Mouse (Mus musculus): ENCODE data around the gene Evc. TPM values are rescaled to one million over a fixed set of nuclear protein-coding genes. Genes with fewer than 3 reads are reported as not detected.

Evc gene
- polyA plus RNA-seq, 1 experiment from 2014 or later, result 3.2 TPM

DNA sequence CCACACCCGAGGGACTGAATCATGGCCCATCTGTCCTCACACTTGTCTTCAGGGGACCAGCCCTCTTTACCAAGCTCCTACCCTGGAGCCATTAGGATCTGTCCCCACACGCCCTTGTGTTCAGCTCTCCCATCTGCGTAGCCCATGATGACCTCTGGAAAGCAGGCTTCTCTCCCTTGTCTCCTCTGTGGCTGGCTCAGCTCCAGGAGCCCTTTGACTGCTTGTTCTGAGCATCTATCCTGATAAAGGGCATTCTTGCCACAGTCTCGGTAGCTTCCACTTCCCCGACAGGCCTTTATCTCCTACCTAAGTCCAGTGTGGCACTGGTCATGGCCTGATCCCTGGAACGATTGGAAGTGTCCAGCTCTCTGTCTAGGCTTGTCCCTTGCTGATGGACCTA, 10.0 kb downstream of the Evc start:
- no peaks in the 10 kb centered on the region for H3K9me3 ChIP-seq (replicated peaks; ENCODE audit: control insufficient read depth, low read length)
- H3K4me1 ChIP-seq (ENCODE audit: control insufficient read depth, insufficient read depth, low read length), result no peaks in the 10 kb centered on the region
- no peak for ATAC-seq (replicated peaks; ENCODE audit: extremely low read depth, insufficient read depth, low FRiP score)
- no peak overlapping the region for H3K4me2 ChIP-seq (ENCODE audit: low read depth, low read length)
- peaks cover 6% of the 10 kb centered on the region for H3K36me3 ChIP-seq (ENCODE audit: control insufficient read depth, insufficient read depth)
- no peak overlapping the region for H3K27ac ChIP-seq (ENCODE audit: low read length)
- no peak overlapping the region for H3K9ac ChIP-seq (ENCODE audit: low read length)
- H3K4me3 ChIP-seq (ENCODE audit: low read length), result no peak overlapping the region
- H3K27me3 ChIP-seq (ENCODE audit: control insufficient read depth, insufficient read depth, low read length), result no peaks in the 10 kb centered on the region
- 58% methylated on average over 6 of the region's 6 CpGs for WGBS

DNA sequence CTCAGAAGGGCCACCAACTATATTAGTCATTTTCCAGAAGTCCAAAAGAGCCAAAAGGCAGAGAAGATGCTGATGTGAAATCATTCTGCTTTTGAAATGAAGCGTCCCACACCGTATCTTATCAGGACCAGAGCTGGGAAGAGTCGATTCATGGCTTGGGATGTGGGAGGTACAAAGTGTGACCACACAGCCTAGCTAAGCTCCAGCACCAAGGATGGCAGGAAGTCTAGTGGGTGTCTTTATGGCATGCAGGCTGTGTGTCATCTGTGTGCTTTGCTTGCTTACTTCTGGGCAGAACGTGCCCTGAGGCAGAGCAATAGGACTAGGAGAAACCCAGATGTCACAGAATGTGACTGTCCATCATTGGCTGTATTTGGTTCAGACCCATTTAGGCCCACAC, 15.9 kb downstream of the Evc start:
- WGBS, result 76% methylated on average over 4 of the region's 4 CpGs
- Histone ChIP-seq H3K4me3 (ENCODE audit: low read length) (no peak overlapping the region), H3K27ac (ENCODE audit: low read length) (no peak overlapping the region), H3K4me2 (ENCODE audit: low read depth, low read length) (no peak overlapping the region), H3K27me3 (ENCODE audit: control insufficient read depth, insufficient read depth, low read length) (no peaks in the 10 kb centered on the region), H3K4me1 (ENCODE audit: control insufficient read depth, insufficient read depth, low read length) (no peaks in the 10 kb centered on the region), H3K9ac (ENCODE audit: low read length) (no peak overlapping the region), H3K9me3 (replicated peaks; ENCODE audit: control insufficient read depth, low read length) (peaks cover under 1% of the 10 kb centered on the region; the same call in 1 of the 2 replicates), H3K36me3 (ENCODE audit: control insufficient read depth, insufficient read depth) (peaks cover 7% of the 10 kb centered on the region)
- ATAC-seq (replicated peaks; ENCODE audit: extremely low read depth, insufficient read depth, low FRiP score), result no peak

DNA sequence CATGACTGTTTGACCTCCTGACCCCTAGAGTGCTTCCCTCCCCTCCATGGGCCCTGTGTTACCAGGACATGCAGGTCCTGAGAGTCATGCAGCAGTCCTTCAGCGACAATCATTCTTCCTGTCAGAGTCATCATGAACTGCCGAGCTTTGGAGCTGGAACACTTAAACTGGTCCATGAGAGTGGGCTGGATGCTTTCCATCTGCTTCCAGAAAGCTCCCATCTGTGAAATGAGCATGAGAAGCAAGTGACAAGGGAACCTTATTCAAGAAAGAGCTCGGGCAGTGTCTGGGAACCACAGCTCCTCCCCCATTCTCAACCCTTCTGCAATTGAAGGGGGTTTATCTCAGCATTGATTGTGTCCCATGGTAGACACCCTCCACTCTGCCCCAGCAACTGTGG, 16.5 kb downstream of the Evc start:
- H3K27ac ChIP-seq (ENCODE audit: low read length), result no peak overlapping the region
- no peak for ATAC-seq (replicated peaks; ENCODE audit: extremely low read depth, insufficient read depth, low FRiP score)
- no peaks in the 10 kb centered on the region for H3K27me3 ChIP-seq (ENCODE audit: control insufficient read depth, insufficient read depth, low read length)
- H3K36me3 ChIP-seq (ENCODE audit: control insufficient read depth, insufficient read depth), result peaks cover 7% of the 10 kb centered on the region
- H3K4me3 ChIP-seq (ENCODE audit: low read length), result no peak overlapping the region
- no peak overlapping the region for H3K9ac ChIP-seq (ENCODE audit: low read length)
- H3K4me2 ChIP-seq (ENCODE audit: low read depth, low read length), result no peak overlapping the region
- H3K9me3 ChIP-seq (replicated peaks; ENCODE audit: control insufficient read depth, low read length), result peaks cover 6% of the 10 kb centered on the region
- H3K4me1 ChIP-seq (ENCODE audit: control insufficient read depth, insufficient read depth, low read length), result no peaks in the 10 kb centered on the region
- WGBS, result 67% methylated on average over 3 of the region's 3 CpGs

DNA sequence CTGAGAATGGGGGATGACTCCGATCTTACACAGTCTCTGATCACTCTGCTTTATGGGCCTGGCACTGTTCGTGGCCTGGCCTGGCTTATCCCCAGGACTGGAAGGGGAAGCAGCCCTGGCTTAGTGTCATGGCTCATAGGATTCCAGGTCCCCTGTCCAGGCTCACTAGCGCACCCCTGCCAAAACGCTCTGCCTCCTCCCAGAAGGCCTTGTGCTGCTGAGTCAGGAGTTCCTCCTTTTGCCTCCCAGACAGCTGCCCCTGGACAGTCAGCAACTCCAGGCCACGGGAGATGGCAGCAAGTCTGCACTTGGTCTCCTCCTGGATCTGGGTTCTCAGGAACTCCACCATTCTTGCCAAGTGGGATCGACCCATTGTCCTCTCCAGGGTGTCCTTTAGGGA, 18.0 kb downstream of the Evc start:
- Histone ChIP-seq H3K27ac (ENCODE audit: low read length) (no peak overlapping the region), H3K36me3 (ENCODE audit: control insufficient read depth, insufficient read depth) (peaks cover 10% of the 10 kb centered on the region), H3K9me3 (replicated peaks; ENCODE audit: control insufficient read depth, low read length) (peaks cover 12% of the 10 kb centered on the region), H3K4me1 (ENCODE audit: control insufficient read depth, insufficient read depth, low read length) (no peaks in the 10 kb centered on the region), H3K9ac (ENCODE audit: low read length) (no peak overlapping the region), H3K4me2 (ENCODE audit: low read depth, low read length) (no peak overlapping the region), H3K4me3 (ENCODE audit: low read length) (no peak overlapping the region), H3K27me3 (ENCODE audit: control insufficient read depth, insufficient read depth, low read length) (no peaks in the 10 kb centered on the region)
- WGBS, result 81% methylated on average over 6 of the region's 6 CpGs
- ATAC-seq (replicated peaks; ENCODE audit: extremely low read depth, insufficient read depth, low FRiP score), result no peak

DNA sequence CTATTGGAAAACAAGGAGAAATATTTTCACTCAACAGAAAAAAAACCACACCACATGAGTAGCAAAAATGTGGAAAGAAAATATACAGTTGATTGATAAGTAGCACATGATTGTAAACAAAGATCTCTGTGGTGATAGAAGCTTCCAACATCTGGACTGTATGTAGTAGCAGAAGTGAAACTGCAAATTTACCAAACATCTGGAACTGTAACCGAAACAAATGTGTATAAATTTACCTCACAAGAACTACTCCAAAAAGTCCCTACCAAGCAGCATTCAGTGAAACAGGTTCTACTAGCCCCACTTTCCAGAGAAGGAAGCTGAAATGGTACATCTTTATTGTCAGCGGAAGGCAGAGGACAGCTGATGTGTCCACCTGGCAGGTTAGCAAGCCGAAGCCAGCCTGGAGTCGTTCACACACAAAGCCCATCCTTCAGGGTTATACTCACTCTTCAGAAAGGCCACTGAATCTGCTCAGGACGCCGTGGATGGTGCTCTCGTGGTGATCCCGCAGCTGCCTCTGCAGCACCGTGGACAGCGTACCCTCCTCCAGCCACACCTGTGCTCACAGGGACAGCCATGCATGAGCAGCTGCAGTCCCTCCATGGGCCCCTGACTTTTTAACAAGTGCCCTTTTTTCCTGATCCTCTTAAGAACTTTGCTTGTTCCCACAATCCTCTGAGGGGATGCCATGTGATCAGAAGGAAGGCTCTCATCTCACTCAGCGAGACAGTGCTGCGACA, 23.5 kb downstream of the Evc start:
- Histone ChIP-seq H3K4me1 (ENCODE audit: control insufficient read depth, insufficient read depth, low read length) (no peaks in the 10 kb centered on the region), H3K4me2 (ENCODE audit: low read depth, low read length) (no peak overlapping the region), H3K9me3 (replicated peaks; ENCODE audit: control insufficient read depth, low read length) (peaks cover 12% of the 10 kb centered on the region), H3K9ac (ENCODE audit: low read length) (no peak overlapping the region), H3K27me3 (ENCODE audit: control insufficient read depth, insufficient read depth, low read length) (no peaks in the 10 kb centered on the region), H3K4me3 (ENCODE audit: low read length) (no peak overlapping the region), H3K36me3 (ENCODE audit: control insufficient read depth, insufficient read depth) (peaks cover 10% of the 10 kb centered on the region), H3K27ac (ENCODE audit: low read length) (no peak overlapping the region)
- 79% methylated on average over 12 of the region's 12 CpGs for WGBS
- ATAC-seq (replicated peaks; ENCODE audit: extremely low read depth, insufficient read depth, low FRiP score), result no peak

DNA sequence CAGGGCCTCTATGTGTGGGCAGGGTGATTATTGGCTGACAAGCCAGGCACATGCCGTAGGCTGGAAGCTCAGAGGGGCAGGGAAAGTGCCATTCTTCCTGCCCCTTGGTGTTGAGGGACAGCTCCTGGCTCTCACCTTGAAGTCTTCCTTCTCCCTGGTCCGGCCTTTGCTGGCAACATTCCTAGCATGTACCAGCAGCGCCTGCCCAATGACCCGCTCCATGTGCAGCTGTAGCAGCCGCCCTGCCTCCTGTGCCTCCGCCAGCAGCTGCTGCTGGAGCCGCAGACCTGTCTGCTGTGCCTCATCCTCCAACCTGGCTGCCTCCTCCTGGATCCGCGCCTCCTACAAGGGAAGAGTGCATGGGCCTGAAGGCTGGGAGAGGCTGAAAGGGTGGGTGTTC, 26.7 kb downstream of the Evc start:
- ATAC-seq (replicated peaks; ENCODE audit: extremely low read depth, insufficient read depth, low FRiP score), result no peak
- no peak overlapping the region for H3K9ac ChIP-seq (ENCODE audit: low read length)
- H3K27ac ChIP-seq (ENCODE audit: low read length), result no peak overlapping the region
- 67% methylated on average over 9 of the region's 9 CpGs for WGBS
- H3K36me3 ChIP-seq (ENCODE audit: control insufficient read depth, insufficient read depth), result peaks cover 2% of the 10 kb centered on the region
- no peak overlapping the region for H3K4me2 ChIP-seq (ENCODE audit: low read depth, low read length)
- H3K4me3 ChIP-seq (ENCODE audit: low read length), result no peak overlapping the region
- no peaks in the 10 kb centered on the region for H3K4me1 ChIP-seq (ENCODE audit: control insufficient read depth, insufficient read depth, low read length)
- H3K27me3 ChIP-seq (ENCODE audit: control insufficient read depth, insufficient read depth, low read length), result no peaks in the 10 kb centered on the region
- peaks cover 4% of the 10 kb centered on the region for H3K9me3 ChIP-seq (replicated peaks; ENCODE audit: control insufficient read depth, low read length)

DNA sequence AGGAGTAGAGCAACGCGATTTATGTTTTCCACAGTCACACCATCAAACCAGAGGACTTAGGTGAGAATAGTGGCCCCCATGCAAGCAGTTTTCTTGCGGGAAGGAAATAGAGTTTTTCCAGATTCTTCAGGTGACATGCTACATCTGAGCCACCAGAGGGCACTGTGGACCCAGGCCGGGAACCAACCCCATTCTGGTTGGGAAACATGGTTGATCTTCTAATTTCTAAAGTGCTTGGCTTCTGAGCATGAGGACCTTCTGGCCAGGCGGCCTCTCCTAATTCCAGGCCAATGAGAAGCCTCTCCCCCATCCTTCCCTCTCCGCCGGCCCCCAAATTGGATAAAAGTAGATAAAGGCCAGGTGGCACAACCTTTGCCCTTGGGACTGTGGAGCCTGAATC, 38.3 kb downstream of the Evc start:
- WGBS, result 16% methylated on average over 7 of the region's 7 CpGs
- Histone ChIP-seq H3K27ac (ENCODE audit: low read length) (no peak overlapping the region), H3K9ac (ENCODE audit: low read length) (no peak overlapping the region), H3K4me3 (ENCODE audit: low read length) (no peak overlapping the region), H3K4me1 (ENCODE audit: control insufficient read depth, insufficient read depth, low read length) (no peaks in the 10 kb centered on the region), H3K36me3 (ENCODE audit: control insufficient read depth, insufficient read depth) (no peaks in the 10 kb centered on the region), H3K4me2 (ENCODE audit: low read depth, low read length) (no peak overlapping the region), H3K9me3 (replicated peaks; ENCODE audit: control insufficient read depth, low read length) (no peaks in the 10 kb centered on the region), H3K27me3 (ENCODE audit: control insufficient read depth, insufficient read depth, low read length) (no peaks in the 10 kb centered on the region)
- ATAC-seq (replicated peaks; ENCODE audit: extremely low read depth, insufficient read depth, low FRiP score), result no peak

DNA sequence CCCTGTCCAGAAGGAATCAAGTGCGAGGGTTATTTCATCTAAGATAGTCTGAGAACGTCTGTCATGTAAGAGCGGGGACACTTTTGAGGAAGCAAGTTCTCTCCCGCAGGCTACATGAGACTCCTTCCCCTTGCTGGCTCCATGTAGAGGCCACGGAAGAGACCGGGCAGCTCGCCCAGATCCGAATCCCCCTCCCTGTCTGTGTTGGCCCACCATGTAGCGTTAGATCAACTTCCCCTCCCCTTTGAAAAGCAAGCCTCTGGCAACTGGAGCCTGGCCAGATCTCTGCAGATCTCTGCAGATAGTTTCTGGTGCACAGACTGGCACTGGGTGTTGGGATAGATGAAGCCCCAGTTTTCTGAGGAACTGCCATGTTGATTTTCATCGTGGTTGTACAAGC, 40.0 kb downstream of the Evc start:
- Histone ChIP-seq H3K4me2 (ENCODE audit: low read depth, low read length) (no peak overlapping the region), H3K4me1 (ENCODE audit: control insufficient read depth, insufficient read depth, low read length) (no peaks in the 10 kb centered on the region), H3K27me3 (ENCODE audit: control insufficient read depth, insufficient read depth, low read length) (no peaks in the 10 kb centered on the region), H3K27ac (ENCODE audit: low read length) (no peak overlapping the region), H3K9ac (ENCODE audit: low read length) (no peak overlapping the region), H3K9me3 (replicated peaks; ENCODE audit: control insufficient read depth, low read length) (no peaks in the 10 kb centered on the region), H3K4me3 (ENCODE audit: low read length) (no peak overlapping the region), H3K36me3 (ENCODE audit: control insufficient read depth, insufficient read depth) (no peaks in the 10 kb centered on the region)
- no peak for ATAC-seq (replicated peaks; ENCODE audit: extremely low read depth, insufficient read depth, low FRiP score)
- WGBS, result 60% methylated on average over 10 of the region's 10 CpGs

DNA sequence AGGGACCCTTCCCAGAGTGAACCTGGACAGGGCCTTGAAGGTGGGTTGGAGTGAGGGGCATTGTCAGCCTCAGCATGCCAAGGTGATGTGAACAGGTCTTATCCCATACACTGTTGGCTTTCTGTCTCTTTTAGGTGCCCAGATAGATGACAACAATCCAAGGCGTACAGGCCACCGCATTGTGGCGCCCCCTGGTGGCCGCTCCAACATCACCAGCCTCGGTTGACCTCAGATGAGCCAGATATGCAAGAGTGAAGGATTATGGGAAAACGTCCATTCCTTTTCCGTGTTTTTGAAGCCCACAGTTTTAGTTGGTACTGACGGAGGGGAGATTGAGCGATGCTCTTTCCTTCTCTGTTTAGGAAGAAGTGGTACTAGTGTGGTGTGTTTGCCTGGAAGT, 45.7 kb downstream of the Evc start:
- ATAC-seq (replicated peaks; ENCODE audit: extremely low read depth, insufficient read depth, low FRiP score), result no peak
- H3K9me3 ChIP-seq (replicated peaks; ENCODE audit: control insufficient read depth, low read length), result no peaks in the 10 kb centered on the region
- H3K36me3 ChIP-seq (ENCODE audit: control insufficient read depth, insufficient read depth), result no peaks in the 10 kb centered on the region
- H3K27me3 ChIP-seq (ENCODE audit: control insufficient read depth, insufficient read depth, low read length), result no peaks in the 10 kb centered on the region
- H3K27ac ChIP-seq (ENCODE audit: low read length), result no peak overlapping the region
- H3K9ac ChIP-seq (ENCODE audit: low read length), result no peak overlapping the region
- no peaks in the 10 kb centered on the region for H3K4me1 ChIP-seq (ENCODE audit: control insufficient read depth, insufficient read depth, low read length)
- H3K4me3 ChIP-seq (ENCODE audit: low read length), result no peak overlapping the region
- H3K4me2 ChIP-seq (ENCODE audit: low read depth, low read length), result no peak overlapping the region
- WGBS, result 65% methylated on average over 9 of the region's 9 CpGs
